Mouse (Mus musculus) kidney, embryonic 14.5 days (tissue): ENCODE measurements around the gene Zranb3. TPM values are rescaled to one million over a fixed set of nuclear protein-coding genes. Genes with fewer than 3 reads are reported as not detected.

ENCODE experiments used
- ATAC-seq: fragments of 200-750 bp; cut with Nextera tagmentation; 2 replicates; pipeline ENCODE4 v1.8.0; 2017; ENCODE audit warnings: moderate number of reproducible peaks, mild to moderate bottlenecking, moderate TSS enrichment, moderate library complexity; ENCODE audit not compliant: low FRiP score, low TSS enrichment
- H3K27ac ChIP-seq: fragments of 300-500 bp; sonication (generic); 2 replicates; pipeline ENCODE4 v1.5.1; 2014; ENCODE audit warnings: low read depth, mild to moderate bottlenecking, low read length, moderate library complexity, mixed read lengths
- H3K27me3 ChIP-seq: fragments of 300-500 bp; sonication (generic); 2 replicates; pipeline ENCODE4 v1.6.1; 2014; ENCODE audit warnings: mild to moderate bottlenecking, low read length; ENCODE audit not compliant: control insufficient read depth, insufficient read depth
- H3K36me3 ChIP-seq: fragments of 300-500 bp; sonication (generic); 2 replicates; pipeline ENCODE4 v1.6.1; 2014; ENCODE audit warnings: low read length, mixed read lengths; ENCODE audit not compliant: control insufficient read depth, insufficient read depth
- H3K4me1 ChIP-seq: fragments of 300-500 bp; sonication (generic); 2 replicates; pipeline ENCODE4 v1.6.1; 2014; ENCODE audit warnings: low read length, mixed read lengths; ENCODE audit not compliant: control insufficient read depth, insufficient read depth
- H3K4me2 ChIP-seq: fragments of 300-500 bp; sonication (generic); replicated peaks from 2 replicates; pipeline ENCODE4 v1.6.1; 2014; ENCODE audit warnings: low read depth, mild to moderate bottlenecking, low read length
- H3K4me3 ChIP-seq: fragments of 300-500 bp; sonication (generic); 2 replicates; pipeline ENCODE4 v1.5.1; 2014; ENCODE audit warnings: mild to moderate bottlenecking, low read length
- H3K9ac ChIP-seq: fragments of 300-500 bp; sonication (generic); 2 replicates; pipeline ENCODE4 v1.6.1; 2014; ENCODE audit warnings: low read depth, mild to moderate bottlenecking, low read length, moderate library complexity
- H3K9me3 ChIP-seq: fragments of 300-500 bp; sonication (generic); 2 replicates; pipeline ENCODE4 v1.6.1; 2016; ENCODE audit warnings: low read length; ENCODE audit not compliant: control insufficient read depth
- WGBS: fragments of 180-500 bp; shearing (Covaris S2); extraction: QIAGEN DNeasy Blood & Tissue Kit; methylation state at CpG from one replicate; pipeline ENCODE4 v1.1.7; 2014; 5-methylcytosine and 5-hydroxymethylcytosine counted together
- polyA plus RNA-seq: library from polyadenylated mRNA; unstranded; fragments of >200 nt; fragmentation: Nextera tagmentation; extraction: Ambion mirVana; gene quantifications from 2 replicates; pipeline ENCODE4 v1.2.1, GENCODE M21; 2014

The Zranb3 gene
- polyA plus RNA-seq, 1 experiment from 2014 or later, result 14.4 TPM

- Histone ChIP-seq H3K4me2 (no peak overlapping the region), H3K36me3 (peaks cover 9% of the 10 kb centered on the region; the same call in 1 of the 2 replicates), H3K4me1 (no peaks in the 10 kb centered on the region), H3K9ac (no peak overlapping the region), H3K27me3 (no peaks in the 10 kb centered on the region), H3K9me3 (no peaks in the 10 kb centered on the region), H3K4me3 (no peak overlapping the region), H3K27ac (no peak overlapping the region)
- ATAC-seq, result no peak
- WGBS, result 93% methylated on average over 2 of the region's 2 CpGs
Observed at GRCm38 (mm10) chr1:128094686-128095085, 8.2 kb downstream of the Zranb3 start.

- Histone ChIP-seq H3K9ac (no peak overlapping the region), H3K9me3 (no peaks in the 10 kb centered on the region), H3K27ac (no peak overlapping the region), H3K27me3 (no peaks in the 10 kb centered on the region), H3K4me2 (no peak overlapping the region), H3K4me3 (no peak overlapping the region), H3K36me3 (no peaks in the 10 kb centered on the region), H3K4me1 (no peaks in the 10 kb centered on the region)
- no peak for ATAC-seq
- 91% methylated on average over 7 of the region's 7 CpGs for WGBS
Observed at GRCm38 (mm10) chr1:128082800-128083199, 20.0 kb downstream of the Zranb3 start.

- no peak overlapping the region for H3K4me2 ChIP-seq
- H3K27ac ChIP-seq, result no peak overlapping the region
- H3K36me3 ChIP-seq, result no peaks in the 10 kb centered on the region
- ATAC-seq, result no peak
- no peaks in the 10 kb centered on the region for H3K4me1 ChIP-seq
- no peak overlapping the region for H3K4me3 ChIP-seq
- 88% methylated on average over 7 of the region's 7 CpGs for WGBS
- H3K9me3 ChIP-seq, result no peaks in the 10 kb centered on the region
- no peak overlapping the region for H3K9ac ChIP-seq
- no peaks in the 10 kb centered on the region for H3K27me3 ChIP-seq
Observed at GRCm38 (mm10) chr1:128081873-128082272, 21.0 kb downstream of the Zranb3 start.

- WGBS, result 86% methylated on average over 5 of the region's 5 CpGs
- ATAC-seq, result no peak
- Histone ChIP-seq H3K9ac (no peak overlapping the region), H3K27me3 (no peaks in the 10 kb centered on the region), H3K9me3 (no peaks in the 10 kb centered on the region), H3K4me2 (no peak overlapping the region), H3K4me1 (no peaks in the 10 kb centered on the region), H3K4me3 (no peak overlapping the region), H3K27ac (no peak overlapping the region), H3K36me3 (no peaks in the 10 kb centered on the region)
Observed at GRCm38 (mm10) chr1:128080936-128081696, 21.7 kb downstream of the Zranb3 start.

- WGBS, result 91% methylated on average over 1 of the region's 1 CpGs
Observed at GRCm38 (mm10) chr1:128078646-128079045, 24.2 kb downstream of the Zranb3 start.

GRCm38 (mm10) chr1:128077788-128078187, 25.1 kb downstream of the Zranb3 start:
- no peak overlapping the region for H3K4me3 ChIP-seq
- no peaks in the 10 kb centered on the region for H3K27me3 ChIP-seq
- H3K4me2 ChIP-seq, result no peak overlapping the region
- H3K4me1 ChIP-seq, result no peaks in the 10 kb centered on the region
- ATAC-seq, result no peak
- WGBS, result 92% methylated on average over 2 of the region's 2 CpGs
- H3K9ac ChIP-seq, result no peak overlapping the region
- no peak overlapping the region for H3K27ac ChIP-seq
- H3K36me3 ChIP-seq, result no peaks in the 10 kb centered on the region
- no peaks in the 10 kb centered on the region for H3K9me3 ChIP-seq

More at GRCm38 (mm10) chr1:128078646-128079045, 24.2 kb downstream of the Zranb3 start:
- Histone ChIP-seq H3K9me3 (no peaks in the 10 kb centered on the region), H3K4me3 (no peak overlapping the region), H3K4me1 (no peaks in the 10 kb centered on the region), H3K4me2 (no peak overlapping the region), H3K36me3 (no peaks in the 10 kb centered on the region), H3K27ac (no peak overlapping the region), H3K9ac (no peak overlapping the region), H3K27me3 (no peaks in the 10 kb centered on the region)
- no peak for ATAC-seq

- no peak overlapping the region for H3K4me2 ChIP-seq
- no peaks in the 10 kb centered on the region for H3K27me3 ChIP-seq
- H3K9ac ChIP-seq, result no peak overlapping the region
- H3K4me3 ChIP-seq, result no peak overlapping the region
- no peak for ATAC-seq
- 86% methylated on average over 8 of the region's 8 CpGs for WGBS
- no peaks in the 10 kb centered on the region for H3K4me1 ChIP-seq
- H3K36me3 ChIP-seq, result no peaks in the 10 kb centered on the region
- H3K9me3 ChIP-seq, result no peaks in the 10 kb centered on the region
- no peak overlapping the region for H3K27ac ChIP-seq
Observed at GRCm38 (mm10) chr1:128076791-128077479, 25.9 kb downstream of the Zranb3 start.

- Histone ChIP-seq H3K36me3 (no peaks in the 10 kb centered on the region), H3K9ac (no peak overlapping the region), H3K4me2 (no peak overlapping the region), H3K27me3 (no peaks in the 10 kb centered on the region), H3K4me3 (no peak overlapping the region), H3K9me3 (no peaks in the 10 kb centered on the region), H3K4me1 (no peaks in the 10 kb centered on the region), H3K27ac (no peak overlapping the region)
- 93% methylated on average over 6 of the region's 6 CpGs for WGBS
- ATAC-seq, result no peak
Observed at GRCm38 (mm10) chr1:128073051-128073450, 29.8 kb downstream of the Zranb3 start.

GRCm38 (mm10) chr1:128070003-128070402, 32.8 kb downstream of the Zranb3 start:
- Histone ChIP-seq H3K9ac (no peak overlapping the region), H3K27me3 (no peaks in the 10 kb centered on the region), H3K9me3 (no peaks in the 10 kb centered on the region), H3K27ac (no peak overlapping the region), H3K4me2 (no peak overlapping the region), H3K4me1 (no peaks in the 10 kb centered on the region), H3K4me3 (no peak overlapping the region), H3K36me3 (no peaks in the 10 kb centered on the region)
- 98% methylated on average over 3 of the region's 3 CpGs for WGBS
- no peak for ATAC-seq
